Mouse (Mus musculus): Measurements from ENCODE around the gene Lep.

Lep gene

GRCm38 (mm10) chr6:29059846-29060685 lies at the start of gene Lep:
Gene Lep, plus strand, starts transcription at chr6:29060220.
- no peak for DNase-seq

- peak; percentile 58 for DNase-seq
Measured at GRCm38 (mm10) chr6:29011651-29012050, 48.4 kb upstream of the Lep start.

DNA sequence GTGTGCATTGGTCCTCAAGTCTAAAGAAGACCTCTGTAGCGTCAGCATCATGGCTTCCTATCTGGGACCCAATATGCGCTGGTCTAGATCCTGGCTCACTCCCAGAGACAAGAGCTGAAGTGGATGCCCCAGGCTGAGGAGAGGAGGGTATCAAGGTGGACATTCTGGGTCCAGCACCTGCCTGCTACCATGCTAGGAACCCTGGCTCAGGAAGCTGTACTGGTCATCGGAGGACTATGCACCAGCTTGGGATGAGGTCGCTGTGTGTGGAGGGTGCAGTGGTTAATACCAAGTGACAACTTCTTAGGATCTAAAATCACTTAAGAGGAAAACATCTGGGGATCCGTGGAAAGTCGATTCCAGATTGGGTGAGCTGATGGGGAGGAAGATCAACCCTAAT lies 46.8 kb upstream of the Lep start:
- peak; percentile 61 for DNase-seq

DNA sequence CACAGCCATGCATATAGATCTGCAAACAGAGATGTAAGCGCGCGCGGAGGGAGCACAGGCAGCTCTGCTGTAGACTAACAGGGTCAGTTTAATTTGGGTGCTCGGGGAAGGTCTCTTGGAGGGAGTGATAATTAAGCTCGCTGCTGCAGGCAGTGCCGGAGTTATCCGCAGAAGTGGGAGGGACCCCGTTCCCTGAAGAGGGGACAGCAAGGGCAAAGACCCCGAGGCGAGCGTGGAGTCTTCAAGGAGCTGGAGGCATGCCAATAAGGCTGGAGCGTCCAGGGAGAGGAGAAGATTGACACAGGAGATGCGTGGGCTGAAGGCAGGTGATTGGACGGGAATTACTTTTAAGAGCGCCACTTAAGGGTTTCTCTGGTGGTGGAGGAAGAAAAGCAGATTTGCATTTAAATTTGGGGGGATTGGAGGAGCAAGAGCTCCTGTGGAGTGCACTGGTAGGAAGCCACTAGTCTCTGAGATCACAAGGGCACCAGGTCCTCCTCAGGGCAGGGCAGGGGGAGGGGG lies 43.1 kb upstream of the Lep start:
- DNase-seq = peak; percentile 83

DNA sequence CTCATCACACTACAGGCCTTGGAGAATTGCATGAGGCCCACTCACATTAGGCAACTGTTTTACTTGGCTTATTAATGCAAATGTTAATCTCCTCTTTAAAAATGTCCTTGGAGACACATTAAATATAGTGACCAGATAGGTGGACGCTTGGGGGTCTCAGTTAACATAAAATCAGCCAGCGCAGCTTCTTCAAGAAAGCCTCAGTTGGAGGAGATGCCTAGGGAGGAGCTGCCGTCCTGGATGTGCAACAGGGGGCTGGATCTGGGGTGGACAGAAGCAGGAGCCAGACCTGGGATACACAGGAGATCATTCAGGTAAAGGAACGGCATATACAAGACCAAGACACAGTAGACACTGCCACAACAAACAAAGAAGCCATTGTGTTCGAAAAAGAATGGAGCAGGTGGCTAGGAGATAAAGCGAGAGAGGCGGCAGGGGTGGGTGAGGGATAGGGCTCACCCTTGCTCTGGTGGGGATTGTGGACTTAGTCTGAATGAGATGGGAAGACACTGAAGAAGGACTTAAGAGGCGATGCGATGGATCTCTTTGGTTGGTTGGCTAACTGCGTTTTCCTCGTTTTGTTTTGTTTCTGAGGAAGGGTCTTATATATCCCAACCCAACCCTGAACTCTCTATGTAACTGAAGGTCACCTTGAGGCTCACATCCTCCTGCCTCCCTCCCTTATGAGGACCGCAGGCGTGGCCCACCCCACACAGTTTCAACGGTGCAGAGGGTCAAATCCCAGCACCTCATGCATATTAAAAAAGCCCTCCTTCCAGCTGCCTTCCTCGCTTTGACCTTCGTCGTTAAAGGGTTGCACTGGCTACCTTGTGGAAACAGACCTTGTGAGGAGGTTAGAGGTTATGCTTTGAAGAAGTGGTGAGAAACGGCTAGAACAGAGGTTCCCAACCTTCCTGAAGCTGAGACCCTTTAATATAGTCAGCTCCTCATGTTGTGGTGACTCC lies 40.0 kb upstream of the Lep start:
- DNase-seq = peak; percentile 64

DNA sequence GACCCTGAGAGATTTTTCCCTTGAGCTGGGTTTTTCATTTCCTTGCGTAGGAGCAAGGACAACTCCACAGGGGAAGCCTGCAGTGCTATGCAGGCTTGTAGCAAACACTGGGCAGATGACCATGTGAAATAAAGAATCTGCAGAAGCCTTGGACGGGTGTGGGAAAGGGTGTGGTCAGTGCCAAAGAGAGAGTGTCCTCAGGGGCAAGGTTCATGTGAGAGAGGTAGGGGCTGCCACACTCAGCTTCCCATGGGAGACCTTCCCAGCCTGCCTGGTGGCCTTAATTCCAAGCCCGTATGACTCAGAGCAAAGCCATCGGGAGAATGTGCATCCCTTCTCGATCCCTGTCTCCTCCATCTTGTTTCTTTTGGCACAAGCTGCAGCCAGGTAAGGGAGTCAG lies 39.1 kb upstream of the Lep start:
- DNase-seq = peak; percentile 68

GRCm38 (mm10) chr6:29021501-29021900 lies 38.5 kb upstream of the Lep start:
- no peak for DNase-seq

DNA sequence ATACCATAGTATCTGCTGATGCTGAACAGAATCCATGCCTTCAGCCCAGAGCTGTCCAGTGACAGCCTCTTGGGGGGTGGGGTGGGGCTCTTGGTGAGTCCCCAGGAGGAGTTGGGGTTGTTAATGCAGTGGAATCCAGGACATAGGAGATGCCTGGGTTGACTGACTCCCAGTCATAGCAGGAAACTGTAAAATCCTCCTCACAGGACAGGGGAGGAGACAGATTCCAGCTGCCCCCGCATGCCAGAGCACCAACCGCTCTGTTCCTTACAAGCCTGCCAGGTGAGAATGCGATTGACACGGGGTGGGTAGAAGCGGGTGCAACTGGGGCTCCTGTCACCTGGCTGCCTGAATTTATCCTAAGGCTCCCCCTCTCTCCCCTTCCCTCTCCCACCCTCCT lies 37.9 kb upstream of the Lep start:
- no peak for DNase-seq

- no peak for DNase-seq
Measured at GRCm38 (mm10) chr6:29023206-29023967, 36.6 kb upstream of the Lep start.

GRCm38 (mm10) chr6:29024000-29024417 lies 36.0 kb upstream of the Lep start:
- peak; percentile 92 for DNase-seq

DNA sequence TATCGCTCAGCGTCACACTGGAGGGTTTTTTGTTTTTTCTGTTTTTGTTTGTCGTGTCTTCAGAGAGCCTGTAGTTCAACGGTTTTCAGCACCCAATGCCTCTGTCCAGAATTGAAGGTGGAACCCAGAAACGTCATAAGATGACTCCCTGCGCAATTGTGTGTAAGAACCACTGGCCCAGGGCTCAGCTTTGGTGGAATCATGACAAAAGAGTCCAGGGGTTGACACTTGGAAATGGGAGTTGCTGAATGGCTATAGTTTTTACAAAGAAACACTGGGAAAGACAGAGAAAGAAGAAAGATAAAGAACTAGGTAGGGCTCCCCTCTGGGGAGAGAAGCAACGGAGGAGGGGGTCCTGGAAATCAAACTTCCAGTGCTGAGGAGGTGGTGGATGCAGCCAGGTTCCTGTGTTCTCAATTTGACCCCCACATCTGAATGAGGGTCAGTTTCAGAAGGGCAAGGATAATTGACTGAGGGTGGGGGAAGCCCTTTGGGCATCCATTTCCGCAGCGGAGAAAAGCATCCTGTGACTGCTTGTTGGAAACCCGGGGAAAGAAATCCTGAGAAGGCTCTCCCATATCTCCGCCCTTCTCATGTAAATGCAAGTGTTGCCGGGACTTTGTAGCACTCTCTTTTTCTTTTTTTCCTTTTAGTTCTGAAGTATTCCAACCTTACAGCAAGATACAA lies 34.1 kb upstream of the Lep start:
- no peak for DNase-seq

DNA sequence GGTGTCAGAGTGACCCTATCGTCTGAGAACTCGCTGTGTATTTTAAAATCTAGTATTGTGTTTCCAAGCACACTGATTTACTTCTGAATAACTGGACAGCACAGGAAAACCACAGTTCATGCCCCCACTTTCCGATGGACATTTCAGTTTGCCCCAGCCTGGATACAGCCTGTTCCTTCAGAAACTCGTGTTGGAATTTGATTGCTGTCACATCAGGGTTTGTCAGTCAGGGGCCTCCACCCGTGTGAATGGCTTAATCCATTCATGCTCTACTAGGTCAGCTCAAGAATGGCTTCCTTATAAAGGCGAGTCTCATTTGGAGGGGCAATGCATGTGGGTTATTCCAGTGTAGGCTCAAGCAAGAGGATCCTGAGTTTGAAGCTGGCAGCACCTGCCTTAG lies 33.3 kb upstream of the Lep start:
- no peak for DNase-seq

- no peak for DNase-seq
Measured at GRCm38 (mm10) chr6:29028129-29028528, 31.9 kb upstream of the Lep start.

DNA sequence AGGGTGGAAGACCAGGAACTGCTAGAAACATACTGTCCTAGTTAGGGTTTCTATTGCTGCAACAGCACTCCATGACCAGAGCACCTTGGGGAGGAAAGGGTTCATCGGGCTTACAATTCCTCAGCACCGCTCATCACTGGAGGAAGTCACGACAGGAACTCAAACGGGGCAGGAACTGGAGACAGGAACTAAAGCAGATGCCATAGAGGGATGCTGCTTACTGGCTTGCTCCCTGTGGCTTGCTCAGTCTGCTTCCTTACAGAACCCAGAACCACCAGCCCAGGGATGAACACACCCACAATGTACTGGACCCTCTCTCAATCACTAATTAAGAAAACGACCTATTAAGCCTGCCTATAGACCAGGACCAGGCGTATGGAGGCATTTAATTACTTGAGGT lies 30.5 kb upstream of the Lep start:
- DNase-seq = no peak

DNA sequence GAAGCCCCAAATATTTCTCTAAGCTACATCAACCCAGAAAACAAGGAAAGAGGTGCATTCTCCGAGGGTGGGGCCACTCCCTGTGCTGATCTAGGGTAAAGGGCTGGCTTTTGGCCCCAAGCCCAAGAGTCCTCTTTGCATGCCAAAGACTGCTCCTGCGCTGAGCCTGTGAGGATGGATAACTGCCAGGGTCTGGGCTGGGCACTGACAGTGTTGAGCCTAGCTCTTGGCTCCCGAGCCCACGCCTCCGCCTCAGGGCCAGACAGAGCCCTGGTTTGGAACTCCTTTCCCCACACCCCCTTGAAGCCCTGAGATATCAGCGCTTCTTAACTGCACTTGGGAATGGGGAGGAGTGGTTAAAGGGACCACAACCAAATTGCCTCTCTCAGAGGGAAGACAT lies 28.8 kb upstream of the Lep start:
- DNase-seq = peak; percentile 96

DNA sequence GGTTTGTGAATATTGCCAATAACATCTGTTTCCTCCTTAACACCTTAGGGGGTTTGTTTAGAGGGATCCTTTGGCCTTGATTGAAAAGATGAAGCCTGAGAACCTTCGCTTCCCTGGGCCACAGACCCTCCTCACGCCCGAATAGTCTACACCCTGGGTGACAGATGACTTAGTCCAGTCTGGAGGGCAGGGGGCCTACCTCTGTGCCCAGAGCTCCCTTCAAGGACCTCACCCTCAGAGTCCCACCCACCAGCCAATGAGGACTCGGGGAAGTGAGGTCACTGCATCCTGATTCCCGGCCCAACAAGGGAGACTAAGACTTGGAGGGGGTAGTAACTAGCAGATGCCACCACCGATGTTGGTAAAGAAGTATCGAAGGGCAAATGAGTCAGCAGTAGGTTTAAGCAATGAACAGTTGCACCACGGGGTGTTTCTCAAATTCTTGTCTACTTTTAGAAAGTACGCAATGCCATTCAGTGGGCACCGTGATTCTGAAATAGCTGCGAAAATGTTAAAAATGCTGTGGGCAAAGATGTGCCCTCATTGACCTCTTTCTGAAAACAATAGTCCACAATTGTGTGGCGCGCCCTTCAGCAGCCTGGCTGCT lies 28.2 kb upstream of the Lep start:
- DNase-seq = no peak

- DNase-seq = no peak
Measured at GRCm38 (mm10) chr6:29032411-29032810, 27.6 kb upstream of the Lep start.

GRCm38 (mm10) chr6:29033981-29034646 lies 25.9 kb upstream of the Lep start:
- no peak for DNase-seq

DNA sequence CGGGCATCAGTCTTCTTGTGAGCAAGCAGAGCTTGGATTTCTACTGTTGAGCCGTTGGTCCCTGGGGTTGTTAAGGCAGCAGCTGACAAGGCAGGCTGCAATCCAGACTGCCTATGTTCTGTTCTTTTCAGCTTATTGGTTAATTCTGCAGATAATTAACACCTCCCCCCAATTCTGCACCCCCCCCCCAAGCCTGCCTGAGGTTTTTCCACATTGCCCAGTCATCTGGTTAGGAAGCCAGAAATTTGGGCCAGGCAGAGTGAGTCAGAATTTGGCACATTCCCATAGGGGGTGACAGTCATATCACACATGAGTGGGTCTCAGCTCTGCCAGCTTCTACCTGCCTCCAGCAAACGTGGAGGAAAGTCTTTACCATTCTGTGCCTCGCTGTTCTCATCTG lies 23.3 kb upstream of the Lep start:
- no peak for DNase-seq

- no peak for DNase-seq
Measured at GRCm38 (mm10) chr6:29040266-29040665, 19.8 kb upstream of the Lep start.

- DNase-seq = no peak
Measured at GRCm38 (mm10) chr6:29044029-29044428, 16.0 kb upstream of the Lep start.

Data from heart, adult 11 months (tissue).